Mouse (Mus musculus): ENCODE measurements around the gene Med12.

GRCm38 (mm10) chrX:101285534-101285933, 11.7 kb downstream of the Med12 start:
- TF ChIP-seq POLR2A (IDR thresholded peaks at IDR 0.05; ENCODE audit: control insufficient read depth, extremely low read depth, insufficient read depth, low read length, poor library complexity) (no peak), CTCF (IDR thresholded peaks at IDR 0.05; ENCODE audit: borderline replicate concordance, control insufficient read depth, extremely low read depth, insufficient read depth, low read length, poor library complexity) (peak; percentile 63)

All from thymus, adult 2 months (tissue).